ENCODE assay signal across 29 mouse cellular contexts in the genomic region with DNA sequence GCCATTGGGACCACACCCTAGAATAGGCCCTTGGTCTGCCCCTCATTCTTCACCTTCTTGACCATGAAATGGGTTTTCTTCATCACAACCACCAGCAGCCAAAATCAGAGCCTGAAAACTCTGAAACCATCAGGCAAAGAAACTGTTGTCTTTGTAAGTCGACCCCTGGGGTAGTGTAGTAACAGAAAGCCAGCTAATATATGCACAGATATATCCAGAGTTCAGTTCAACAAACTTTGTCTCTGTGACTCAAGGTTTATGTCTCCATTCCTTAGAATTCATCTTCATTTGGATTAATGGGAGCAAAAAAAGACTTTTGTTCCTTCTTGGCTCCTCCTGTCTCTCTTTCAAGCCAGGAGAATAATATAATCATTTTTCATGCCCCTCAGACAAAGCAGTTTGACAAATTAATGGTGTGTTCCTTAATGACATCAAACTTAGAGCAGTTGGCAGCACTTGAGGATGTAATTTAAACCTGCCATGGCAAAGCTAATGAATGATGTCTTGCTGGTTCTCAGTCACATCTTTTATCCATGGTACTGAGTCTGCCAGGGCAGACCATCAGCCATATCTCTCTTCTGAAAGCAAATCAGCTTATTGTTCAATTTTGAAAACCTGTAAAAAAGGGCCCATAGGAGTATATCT. TPM values are rescaled to one million over a fixed set of nuclear protein-coding genes. Genes with fewer than 3 reads are reported as not detected.
DNase-seq lines count a peak whose midpoint lies in the region; ATAC-seq and TF ChIP-seq lines count a peak whose summit lies in the region.
"Had no signal": no experiment of that assay in that cellular context is flagged by ENCODE, and none has a peak within 500 bp of the region (broad histone marks: within the 10 kb centered on the region; RNA-seq: fewer than 3 reads in every experiment).

No protein-coding gene starts in this region.

- no peaks in the 10 kb centered on the region for H3K9me3 ChIP-seq in forebrain, embryonic 16.5 days (ENCODE audit: control insufficient read depth, low read length)
- no peaks in the 10 kb centered on the region for H3K9me3 ChIP-seq in forebrain, embryonic 13.5 days (replicated peaks)
- no peaks in the 10 kb centered on the region for H3K9me3 ChIP-seq in midbrain, postnatal 0 days (ENCODE audit: low read length)
- no peaks in the 10 kb centered on the region for H3K9me3 ChIP-seq in midbrain, embryonic 14.5 days (ENCODE audit: control insufficient read depth, low read length)
- H3K9me3 ChIP-seq: embryonic facial prominence, embryonic 12.5 days; intestine, embryonic 15.5 days; limb, embryonic 15.5 days; midbrain, embryonic 15.5 days had no signal

- no peaks in the 10 kb centered on the region for H3K4me1 ChIP-seq in forebrain, embryonic 16.5 days (replicated peaks; ENCODE audit: control insufficient read depth, insufficient read depth, low read length)
- peaks cover 2% of the 10 kb centered on the region; the same call in 1 of the 2 replicates for H3K4me1 ChIP-seq in forebrain, embryonic 13.5 days
- no peaks in the 10 kb centered on the region for H3K4me1 ChIP-seq in midbrain, postnatal 0 days (ENCODE audit: insufficient read depth, low read length)
- no peaks in the 10 kb centered on the region for H3K4me1 ChIP-seq in midbrain, embryonic 14.5 days (ENCODE audit: control insufficient read depth, insufficient read depth, low read length)
- H3K4me1 ChIP-seq: embryonic facial prominence, embryonic 12.5 days; intestine, embryonic 15.5 days; limb, embryonic 15.5 days; midbrain, embryonic 15.5 days had no signal

- no peaks in the 10 kb centered on the region for H3K27me3 ChIP-seq in forebrain, embryonic 16.5 days (replicated peaks; ENCODE audit: control insufficient read depth, insufficient read depth, low read length)
- no peaks in the 10 kb centered on the region for H3K27me3 ChIP-seq in forebrain, embryonic 13.5 days
- no peaks in the 10 kb centered on the region for H3K27me3 ChIP-seq in midbrain, postnatal 0 days (ENCODE audit: insufficient read depth, low read length)
- no peaks in the 10 kb centered on the region for H3K27me3 ChIP-seq in midbrain, embryonic 14.5 days (ENCODE audit: control insufficient read depth, insufficient read depth, low read length)
- H3K27me3 ChIP-seq: embryonic facial prominence, embryonic 12.5 days; intestine, embryonic 15.5 days; limb, embryonic 15.5 days; megakaryocyte, embryonic 14.5 days; midbrain, embryonic 15.5 days had no signal

- peak; percentile 43 for ATAC-seq in forebrain, embryonic 16.5 days
- no peak for ATAC-seq in forebrain, embryonic 13.5 days
- no peak for ATAC-seq in midbrain, postnatal 0 days (ENCODE audit: low FRiP score)
- no peak for ATAC-seq in midbrain, embryonic 14.5 days (ENCODE audit: low FRiP score, low TSS enrichment)
- ATAC-seq: intestine, embryonic 15.5 days; midbrain, embryonic 15.5 days had no signal

- no peak overlapping the region for H3K4me3 ChIP-seq in forebrain, embryonic 16.5 days (replicated peaks; ENCODE audit: low read length)
- H3K4me3 ChIP-seq in forebrain, embryonic 13.5 days, result no peak overlapping the region
- H3K4me3 ChIP-seq in midbrain, postnatal 0 days (ENCODE audit: low read depth, low read length), result no peak overlapping the region
- H3K4me3 ChIP-seq in midbrain, embryonic 14.5 days (replicated peaks; ENCODE audit: low read depth, low read length), result no peak overlapping the region
- H3K4me3 ChIP-seq: embryonic facial prominence, embryonic 12.5 days; gastrocnemius, adult 2 months; intestine, embryonic 15.5 days; limb, embryonic 15.5 days; megakaryocyte, embryonic 14.5 days; midbrain, embryonic 15.5 days; myocyte had no signal

- no peak overlapping the region for H3K4me2 ChIP-seq in forebrain, embryonic 16.5 days (ENCODE audit: low read length)
- H3K4me2 ChIP-seq in forebrain, embryonic 13.5 days, result no peak overlapping the region
- H3K4me2 ChIP-seq in midbrain, postnatal 0 days (ENCODE audit: low read depth, low read length, poor library complexity, severe bottlenecking), result no peak overlapping the region
- H3K4me2 ChIP-seq in midbrain, embryonic 14.5 days (ENCODE audit: low read length), result no peak overlapping the region
- H3K4me2 ChIP-seq: embryonic facial prominence, embryonic 12.5 days; intestine, embryonic 15.5 days; limb, embryonic 15.5 days; lung, embryonic 14.5 days; midbrain, embryonic 15.5 days had no signal

- H3K9ac ChIP-seq in forebrain, embryonic 16.5 days (replicated peaks; ENCODE audit: low read depth, low read length), result no peak overlapping the region
- H3K9ac ChIP-seq in forebrain, embryonic 13.5 days, result no peak overlapping the region
- H3K9ac ChIP-seq in midbrain, postnatal 0 days (replicated peaks; ENCODE audit: low read length, poor library complexity, severe bottlenecking), result no peak overlapping the region
- no peak overlapping the region for H3K9ac ChIP-seq in midbrain, embryonic 14.5 days (replicated peaks; ENCODE audit: low read length)
- H3K9ac ChIP-seq: embryonic facial prominence, embryonic 12.5 days; intestine, embryonic 15.5 days; limb, embryonic 15.5 days; liver, embryonic 14.5 days; lung, embryonic 14.5 days; midbrain, embryonic 15.5 days had no signal

- peak; percentile 51 for DNase-seq in midbrain, postnatal 0 days (ENCODE audit: low spot score)
- no peak for DNase-seq in midbrain, embryonic 14.5 days
- peak; percentile 53 for DNase-seq in mesoderm, embryonic 11.5 days (ENCODE audit: low read depth, low spot score)
- no peak for DNase-seq in right cerebral cortex, postnatal 25 days
- DNase-seq in left cerebral cortex, adult 11 months (ENCODE audit: low spot score), result no peak
- DNase-seq: adrenal gland, postnatal 25 days; cerebellum, adult 9-11 months; gastrocnemius, adult 2 months; heart, postnatal 4 days; kidney, adult 8-10 months; kidney, postnatal 36 days; layer of hippocampus, postnatal 36 days; left cerebral cortex, postnatal 4 days; lung, embryonic 14.5 days; lung, postnatal 36 days; retina, postnatal 1 day had no signal

- WGBS in forebrain, embryonic 16.5 days, result 28% methylated on average over 1 of the region's 1 CpGs
- WGBS in forebrain, embryonic 13.5 days, result 44% methylated on average over 1 of the region's 1 CpGs
- WGBS in midbrain, postnatal 0 days, result 54% methylated on average over 1 of the region's 1 CpGs
- WGBS in midbrain, embryonic 14.5 days, result 65% methylated on average over 1 of the region's 1 CpGs

- TF ChIP-seq CTCF in midbrain, postnatal 0 days (IDR thresholded peaks at IDR 0.05), result no peak

- no peaks in the 10 kb centered on the region for H3K36me3 ChIP-seq in forebrain, embryonic 16.5 days (ENCODE audit: control insufficient read depth, insufficient read depth)
- H3K36me3 ChIP-seq in forebrain, embryonic 13.5 days (ENCODE audit: poor library complexity, severe bottlenecking), result no peaks in the 10 kb centered on the region
- no peaks in the 10 kb centered on the region for H3K36me3 ChIP-seq in midbrain, postnatal 0 days (ENCODE audit: insufficient read depth, low read length)
- no peaks in the 10 kb centered on the region for H3K36me3 ChIP-seq in midbrain, embryonic 14.5 days (ENCODE audit: control insufficient read depth, insufficient read depth, low read length)
- H3K36me3 ChIP-seq: embryonic facial prominence, embryonic 12.5 days; intestine, embryonic 15.5 days; limb, embryonic 15.5 days; midbrain, embryonic 15.5 days had no signal

- H3K27ac ChIP-seq in forebrain, embryonic 16.5 days (ENCODE audit: low read length), result no peak overlapping the region
- no peak overlapping the region for H3K27ac ChIP-seq in forebrain, embryonic 13.5 days
- no peak overlapping the region for H3K27ac ChIP-seq in midbrain, postnatal 0 days (ENCODE audit: low read depth, low read length)
- no peak overlapping the region for H3K27ac ChIP-seq in midbrain, embryonic 14.5 days (replicated peaks; ENCODE audit: low read depth, low read length)
- H3K27ac ChIP-seq: embryonic facial prominence, embryonic 12.5 days; gastrocnemius, adult 2 months; intestine, embryonic 15.5 days; limb, embryonic 15.5 days; liver, embryonic 14.5 days; midbrain, embryonic 15.5 days had no signal

RNA-seq across cellular contexts. Expression of gene Frem3, which starts 38.3 kb away (rescaled TPM):
- 0.04 and 0.05 TPM in 2 replicates for polyA plus RNA-seq in forebrain, embryonic 16.5 days (2015; fragmentation: Nextera tagmentation; extraction: Ambion mirVana)
- polyA plus RNA-seq in forebrain, embryonic 13.5 days (2015; fragmentation: Nextera tagmentation; extraction: Ambion mirVana), result not detected in 2 replicates
- total RNA-seq in midbrain, postnatal 0 days (2014; rRNA removed), result 0.57 and 0.71 TPM in 2 replicates
- 0.23 and 0.32 TPM in 2 replicates for polyA plus RNA-seq in midbrain, postnatal 0 days (2015; fragmentation: Nextera tagmentation; extraction: Ambion mirVana)
- polyA plus RNA-seq in midbrain, embryonic 14.5 days (2014; fragmentation: Nextera tagmentation; extraction: Ambion mirVana), result 0.11 TPM in 1 of 2 replicates, not detected in the other
- total RNA-seq: adrenal gland, postnatal 25 days; common myeloid progenitor, adult 5-6 weeks; ES-E14; gastrocnemius, adult 2 months; gastrocnemius, postnatal 4 days had no signal
- polyA plus RNA-seq: embryonic facial prominence, embryonic 12.5 days; myocyte; spleen, adult 2 months had no signal

Comparison
In these comparisons a context has a peak if more than half of its experiments do, and no peak if none do; other contexts are left out.
1. DNase-seq: peak in midbrain, postnatal 0 days (single experiment) and mesoderm, embryonic 11.5 days (single experiment); none in midbrain, embryonic 14.5 days (single experiment), right cerebral cortex, postnatal 25 days (single experiment) and left cerebral cortex, adult 11 months (single experiment).